Mouse (Mus musculus) left cerebral cortex, postnatal 4 days (tissue): ENCODE data around the gene Gm9945. TPM values are rescaled to one million over a fixed set of nuclear protein-coding genes. Genes with fewer than 3 reads are reported as not detected.

ENCODE experiments used
- DNase-seq: peaks from one replicate; pipeline ENCODE4 v3.0.0-alpha.2; 2022
- intact Hi-C: fragments of 180-260 bp; cut with DNase I; formaldehyde crosslinking; loops from one replicate; pipeline ENCODE4 v1.15.1; 2025
- total RNA-seq, 2 experiments: library from RNA; stranded (reverse); gene quantifications; 2 replicates each; pipeline ENCODE4 v1.2.3; 2021

The Gm9945 gene
- total RNA-seq, 2 experiments from 2014 or later: 0.52 to 0.98 TPM

DNA sequence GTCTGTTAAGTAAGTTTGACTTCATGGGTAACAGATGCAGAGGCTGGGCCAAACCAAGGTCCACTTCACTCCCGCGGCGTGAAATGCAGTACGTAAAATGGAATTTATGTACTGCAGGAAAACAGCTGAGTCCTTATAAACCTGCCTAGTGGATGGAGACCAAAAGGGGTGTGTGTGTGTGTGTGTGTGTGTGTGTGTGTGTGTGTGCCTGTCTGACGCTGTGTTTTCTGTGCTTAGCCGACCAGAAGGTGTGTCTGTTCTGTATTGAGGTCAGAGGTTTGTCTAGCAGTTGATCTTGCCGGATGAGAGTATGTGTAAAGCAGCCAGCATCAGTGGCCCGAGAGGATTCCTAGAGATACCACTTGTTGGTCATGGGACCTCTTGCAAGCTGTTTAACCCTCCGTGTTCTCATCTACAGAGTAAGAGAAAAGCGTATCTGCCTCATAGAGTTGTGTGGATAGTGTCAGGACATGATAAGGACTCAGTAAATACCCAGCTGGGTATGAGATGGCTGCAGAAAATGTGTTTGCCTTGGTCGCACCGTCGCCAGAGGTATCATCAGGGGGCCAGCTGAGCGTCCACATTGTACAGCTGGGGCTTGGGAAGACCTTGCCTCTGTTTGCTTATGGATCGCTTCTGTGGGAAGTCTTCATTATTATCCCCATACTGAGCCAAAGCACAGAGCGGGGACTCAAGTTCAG lies 41.3 kb downstream of the Gm9945 start:
- DNase-seq: no peak
- intact Hi-C loops: no loop called here

DNA sequence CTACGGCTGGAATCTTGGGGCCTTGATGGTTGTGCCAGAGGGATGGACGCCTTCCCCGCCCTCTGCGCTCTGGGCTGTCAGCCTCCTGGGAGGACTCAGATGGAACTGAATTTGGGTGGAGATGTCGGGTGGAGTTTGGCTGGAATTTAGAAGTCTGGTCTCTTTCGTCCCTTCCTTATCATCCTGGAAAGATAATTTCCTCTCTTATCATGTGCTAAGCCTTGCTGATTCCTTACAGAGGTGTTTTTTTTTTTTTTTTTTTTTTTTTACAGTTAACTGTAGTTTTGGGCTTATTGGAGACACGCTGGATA lies 41.8 kb downstream of the Gm9945 start:
- intact Hi-C loops: no loop called here
- no peak for DNase-seq

GRCm38 (mm10) chr11:53522362-53522761 lies 42.4 kb downstream of the Gm9945 start:
- no peak for DNase-seq
- intact Hi-C loops: no loop called here

GRCm38 (mm10) chr11:53522930-53523329 lies 43.0 kb downstream of the Gm9945 start:
- DNase-seq: peak; percentile 58
- intact Hi-C loops: no loop called here

GRCm38 (mm10) chr11:53523545-53524405 lies 43.8 kb downstream of the Gm9945 start:
- DNase-seq: no peak
- intact Hi-C loops: no loop called here

GRCm38 (mm10) chr11:53524905-53525304 lies 44.9 kb downstream of the Gm9945 start:
- intact Hi-C loops: no loop called here
- DNase-seq: no peak

- intact Hi-C loops: no loop called here
- DNase-seq: no peak
These were observed 45.5 kb downstream of the Gm9945 start for GRCm38 (mm10) chr11:53525461-53525860.

DNA sequence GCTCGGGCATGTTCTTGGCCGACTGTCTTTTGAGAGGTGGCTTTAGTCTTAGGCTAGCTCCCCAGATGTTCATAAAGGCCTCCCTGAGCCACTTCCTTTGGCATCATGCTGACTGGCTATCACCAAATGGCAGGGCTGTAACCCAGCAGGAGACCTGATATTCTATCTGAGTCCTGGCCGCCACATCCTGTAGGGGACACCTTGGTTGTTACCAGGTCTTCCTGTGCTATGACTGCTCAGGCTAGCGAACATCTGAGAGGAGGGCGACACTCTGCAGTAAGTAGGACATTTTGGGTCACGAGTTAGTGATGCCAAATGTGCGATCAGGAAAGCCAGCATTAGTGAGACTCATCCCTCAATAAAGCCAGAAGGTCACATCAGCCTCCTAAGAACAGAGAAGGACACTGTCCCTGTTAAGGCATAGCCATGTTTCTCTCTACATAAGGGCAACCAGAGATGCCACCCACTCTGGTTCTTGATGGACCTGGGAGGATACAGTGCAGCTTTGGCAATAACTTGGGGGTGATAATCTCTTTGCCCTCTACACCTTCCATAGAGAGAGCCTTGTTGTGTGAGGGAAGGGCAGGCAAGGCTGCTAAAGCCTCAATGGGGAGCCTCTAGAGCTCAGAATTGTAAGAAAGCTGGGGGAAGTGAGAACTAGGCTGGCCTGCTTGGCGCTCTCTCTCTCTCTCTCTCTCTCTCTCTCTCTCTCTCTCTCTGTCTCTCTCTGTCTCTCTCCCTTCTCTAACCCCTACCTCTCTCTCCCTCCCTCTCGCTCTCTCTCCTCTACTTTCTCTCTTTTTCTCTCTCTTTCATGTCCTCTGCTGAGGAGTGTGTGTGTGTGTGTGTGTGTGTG lies 48.7 kb downstream of the Gm9945 start:
- intact Hi-C loops: no loop called here
- DNase-seq: no peak

DNA sequence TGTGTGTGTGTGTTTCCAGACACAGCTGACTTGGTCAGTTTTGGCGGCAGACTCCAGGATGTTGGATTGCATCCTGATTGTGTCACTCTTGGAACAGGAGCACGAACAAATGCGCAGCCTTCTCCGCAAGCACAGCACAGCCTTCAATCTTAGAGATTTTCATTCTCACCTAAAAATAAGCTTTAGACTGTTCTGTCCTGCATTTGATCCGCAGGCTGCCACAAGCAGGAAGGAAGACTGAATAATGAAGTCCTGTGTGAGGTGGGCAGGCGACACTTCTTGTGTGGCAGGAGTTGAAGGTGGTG lies 49.2 kb downstream of the Gm9945 start:
- intact Hi-C loops: no loop called here
- DNase-seq: no peak

- no peak for DNase-seq
- intact Hi-C loops: no loop called here
These were observed 50.0 kb downstream of the Gm9945 start for GRCm38 (mm10) chr11:53530001-53530400.

Other genes with a start within 250 kb of the Gm9945 start
- 100 to 1,000 TPM; 164 to 170 TPM for gene Hspa4, start 179.7 kb upstream of the Gm9945 start, total RNA-seq
- 10 to 100 TPM in 1 of 2 experiments, 1 to 10 TPM in 1; 8.4 to 10.3 TPM for gene Zcchc10, start 155.5 kb upstream of the Gm9945 start, total RNA-seq
- gene Aff4, start 129.3 kb upstream of the Gm9945 start, total RNA-seq: 100 to 1,000 TPM; 202 to 228 TPM
- not detected for gene Leap2, start 57.0 kb upstream of the Gm9945 start, total RNA-seq
- 100 to 1,000 TPM; 367 to 399 TPM for gene Uqcrq, start 49.3 kb upstream of the Gm9945 start, total RNA-seq
- gene Gdf9, start 49.1 kb upstream of the Gm9945 start, total RNA-seq: 1 to 10 TPM; 1.3 to 1.7 TPM
- not detected for gene Gm10447, start 23.1 kb upstream of the Gm9945 start, total RNA-seq
- 1 to 10 TPM; 2.8 to 3.2 TPM for gene Shroom1, start 23.0 kb upstream of the Gm9945 start, total RNA-seq
- gene Gm9837, start 9.7 kb upstream of the Gm9945 start, total RNA-seq: not detected
- gene Sowaha, start 108 bp downstream of the Gm9945 start, total RNA-seq: 10 to 100 TPM; 12.2 to 18.1 TPM
- gene Sept8, start 39.1 kb downstream of the Gm9945 start, total RNA-seq: 10 to 100 TPM; 53.7 to 54.5 TPM
- gene Kif3a, start 87.2 kb downstream of the Gm9945 start, total RNA-seq: 100 to 1,000 TPM; 169 to 171 TPM
- not detected for gene Il4, start 138.5 kb downstream of the Gm9945 start, total RNA-seq
- not detected for gene Il13, start 154.5 kb downstream of the Gm9945 start, total RNA-seq
- 10 to 100 TPM; 10.1 to 11.3 TPM for gene Rad50, start 227.2 kb downstream of the Gm9945 start, total RNA-seq
- not detected for gene Il5, start 240.6 kb downstream of the Gm9945 start, total RNA-seq